Mouse (Mus musculus): ENCODE results near the gene Dennd1a. TPM values are rescaled to one million over a fixed set of nuclear protein-coding genes. Genes with fewer than 3 reads are reported as not detected.

Dennd1a gene
- polyA plus RNA-seq, 2 experiments from 2014 or later, result 10.9 to 19.5 TPM

DNA sequence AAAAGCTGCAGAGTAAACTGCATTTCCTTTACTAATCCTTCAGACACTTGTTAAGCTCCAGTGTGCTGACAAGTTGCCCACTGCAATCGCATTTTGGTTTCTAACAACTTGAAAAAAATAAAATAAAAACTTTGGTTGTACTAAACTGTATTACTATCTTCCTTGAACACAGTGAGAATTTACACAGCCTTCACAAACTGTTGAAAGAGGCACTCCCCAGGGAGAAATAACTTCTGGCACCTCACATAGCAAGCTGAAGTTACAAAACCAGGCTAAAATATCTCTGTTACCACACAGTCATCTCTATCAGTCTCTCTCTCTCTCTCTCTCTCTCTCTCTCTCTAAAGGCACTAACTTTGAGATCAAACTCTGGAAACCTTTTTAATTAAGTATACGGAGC lies 63.4 kb downstream of the Dennd1a start:
- no peak for ATAC-seq

DNA sequence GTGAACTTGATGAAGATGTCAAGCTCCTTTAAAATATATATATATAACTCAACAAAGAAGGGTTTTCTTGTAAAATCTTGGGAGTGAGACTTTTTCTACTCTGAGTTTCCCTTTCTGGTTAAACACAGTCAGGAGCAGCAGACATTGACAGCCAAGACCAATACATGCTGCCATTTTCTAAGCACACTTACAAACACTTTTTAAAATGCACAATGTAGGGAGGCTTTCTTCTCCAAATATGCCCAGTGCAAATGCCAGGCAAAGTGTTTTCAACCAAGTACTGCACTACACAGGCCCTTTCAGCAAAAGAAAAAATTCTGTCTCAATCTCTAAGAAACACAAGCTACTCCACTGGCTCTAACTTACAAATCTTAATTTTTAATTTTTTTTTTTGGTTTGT lies 65.7 kb downstream of the Dennd1a start:
- no peak for ATAC-seq

DNA sequence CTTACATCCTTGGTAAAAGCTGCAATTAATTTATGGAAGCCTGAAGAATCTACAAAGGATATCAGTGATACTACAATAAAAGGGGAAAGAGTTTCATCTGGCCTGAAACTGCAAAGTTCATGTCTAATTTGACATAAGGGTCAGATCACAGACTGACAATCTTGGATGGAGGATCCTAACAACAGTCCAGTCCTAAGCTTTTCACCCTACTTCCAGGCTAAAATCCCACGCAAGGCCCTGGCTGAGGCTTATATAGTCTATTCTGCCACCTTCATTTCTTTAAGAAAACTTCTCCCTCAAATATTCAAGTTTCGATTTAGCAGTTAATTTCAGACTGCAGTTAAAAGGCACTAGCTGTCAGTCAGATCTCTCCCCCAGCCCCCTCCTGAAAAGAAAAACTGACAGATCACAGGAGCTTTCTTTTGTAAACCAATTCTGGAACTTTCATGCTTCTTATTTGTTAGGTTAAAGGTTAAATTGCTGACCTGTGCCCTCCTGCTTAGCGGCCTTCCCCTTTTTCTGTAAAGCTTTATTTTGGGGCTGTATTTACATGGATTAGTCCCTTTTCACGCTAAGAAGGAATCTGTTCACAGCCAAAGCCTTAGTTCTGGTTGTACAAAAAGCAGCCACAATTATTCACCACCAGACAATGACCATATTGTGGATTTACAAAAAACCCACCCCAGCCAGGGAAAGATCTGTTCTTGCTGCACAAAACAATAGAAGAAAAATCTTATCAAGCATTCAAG lies 66.3 kb downstream of the Dennd1a start:
- no peak for ATAC-seq

DNA sequence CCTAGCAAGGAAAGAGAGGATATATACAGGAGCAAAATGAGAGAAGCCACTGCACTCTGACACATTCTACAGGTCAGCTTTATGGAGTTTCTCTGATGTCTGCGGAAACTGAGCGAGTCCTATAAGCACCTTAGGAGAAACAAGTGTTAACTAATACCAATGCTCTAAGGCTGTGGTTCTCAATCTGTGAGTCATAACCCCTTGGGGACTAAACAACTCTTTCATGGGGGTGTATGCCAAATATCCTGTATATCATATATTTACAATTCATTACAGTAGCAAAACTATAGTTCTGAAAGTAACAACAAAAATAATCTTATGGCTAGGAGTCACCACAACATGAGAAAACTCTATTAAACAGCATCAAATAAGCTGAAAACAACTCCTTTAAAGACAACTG lies 67.5 kb downstream of the Dennd1a start:
- ATAC-seq, result peak; percentile 47

DNA sequence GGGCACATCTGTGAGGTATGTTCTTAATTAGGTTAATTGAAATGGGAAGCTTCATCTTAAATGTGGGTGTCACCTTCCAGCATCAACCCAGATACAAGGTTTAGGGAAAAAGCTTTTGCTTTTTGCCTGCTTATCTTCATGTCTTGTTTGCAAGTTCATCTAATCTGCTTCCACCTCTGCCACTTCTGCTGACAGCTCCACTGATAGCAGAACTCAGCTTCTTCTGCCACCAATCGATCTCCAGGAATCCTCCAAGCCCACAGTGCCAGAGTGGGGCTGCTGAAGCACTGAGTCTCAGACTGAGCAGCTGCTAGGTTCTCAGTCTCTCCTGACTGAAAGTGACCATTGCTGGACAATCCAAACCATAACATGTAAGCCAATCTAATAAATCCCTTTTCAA lies 74.1 kb downstream of the Dennd1a start:
- ATAC-seq, result no peak

DNA sequence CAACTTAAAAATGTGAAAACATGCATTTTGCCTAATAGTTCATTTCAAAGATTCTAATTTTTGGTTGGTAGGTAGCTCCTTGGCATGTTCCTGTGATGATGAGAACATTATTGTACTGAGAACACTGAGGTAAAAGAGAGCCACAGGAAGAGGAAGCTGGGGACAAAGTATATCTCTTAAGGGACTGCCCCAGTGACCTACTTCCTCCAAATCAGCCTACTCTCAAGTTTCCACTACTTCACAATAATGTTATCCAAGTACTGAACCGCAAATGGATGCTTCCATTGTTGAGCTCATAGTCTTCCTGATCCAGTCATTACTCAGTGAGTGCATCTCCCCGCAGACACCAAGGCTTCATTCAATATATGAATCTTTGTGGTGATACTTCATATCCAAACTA lies 75.8 kb downstream of the Dennd1a start:
- ATAC-seq, result peak; percentile 98

DNA sequence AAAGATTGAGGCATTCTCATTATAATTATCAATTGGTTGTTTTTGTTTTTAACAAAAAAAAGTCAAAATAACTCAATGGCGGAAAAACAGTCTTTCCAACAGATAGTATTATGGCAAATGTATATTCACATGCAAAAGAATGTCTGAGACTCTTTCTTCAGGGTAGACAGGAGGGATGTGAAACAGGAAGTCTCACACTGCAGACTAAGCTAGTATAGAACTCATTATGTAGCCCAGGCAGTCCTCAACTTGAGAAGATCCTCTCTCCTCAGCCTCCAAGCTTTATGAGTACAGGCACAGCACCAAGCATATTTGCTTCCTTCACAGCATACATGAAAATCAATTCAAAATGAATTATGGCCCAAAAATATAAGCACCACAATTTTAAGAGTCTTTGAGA lies 79.4 kb downstream of the Dennd1a start:
- no peak for ATAC-seq

DNA sequence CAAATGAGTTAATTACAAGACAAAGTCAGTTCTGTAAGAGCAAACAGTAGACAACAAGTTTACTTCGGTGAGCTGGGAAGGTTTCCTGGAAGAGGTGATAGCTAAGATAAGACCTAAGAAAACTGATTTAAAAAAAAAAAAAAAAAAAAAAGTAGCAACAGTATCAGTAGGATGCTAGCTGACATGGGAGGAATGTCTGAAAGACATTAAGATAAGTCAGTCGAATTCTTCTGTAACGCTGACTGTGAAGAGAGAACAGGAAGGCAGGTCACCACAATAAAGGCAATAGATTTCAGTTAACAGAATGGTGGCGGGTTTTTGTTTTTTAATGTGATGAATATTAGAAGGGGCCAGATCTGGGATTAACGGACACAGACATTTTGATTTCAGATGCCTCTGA lies 81.9 kb downstream of the Dennd1a start:
- peak; percentile 89 for ATAC-seq

DNA sequence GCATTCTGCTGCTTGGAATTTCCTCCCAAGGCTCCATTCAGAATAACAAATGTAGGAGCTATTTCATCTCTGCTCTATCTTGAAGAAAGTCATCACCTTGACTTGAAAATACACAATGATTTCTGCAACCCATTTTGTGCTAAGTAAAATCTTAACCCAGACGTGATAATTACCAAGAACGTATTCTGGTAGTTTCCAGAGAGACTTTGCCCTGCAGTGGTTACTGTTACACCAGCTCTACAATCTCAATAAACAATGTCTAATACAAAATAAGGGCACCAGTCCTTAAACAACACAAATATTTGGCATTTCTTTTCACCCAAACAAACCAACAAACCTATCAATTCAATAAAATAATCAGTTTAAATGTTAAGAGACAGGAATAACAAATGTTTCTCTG lies 82.5 kb downstream of the Dennd1a start:
- ATAC-seq, result no peak

DNA sequence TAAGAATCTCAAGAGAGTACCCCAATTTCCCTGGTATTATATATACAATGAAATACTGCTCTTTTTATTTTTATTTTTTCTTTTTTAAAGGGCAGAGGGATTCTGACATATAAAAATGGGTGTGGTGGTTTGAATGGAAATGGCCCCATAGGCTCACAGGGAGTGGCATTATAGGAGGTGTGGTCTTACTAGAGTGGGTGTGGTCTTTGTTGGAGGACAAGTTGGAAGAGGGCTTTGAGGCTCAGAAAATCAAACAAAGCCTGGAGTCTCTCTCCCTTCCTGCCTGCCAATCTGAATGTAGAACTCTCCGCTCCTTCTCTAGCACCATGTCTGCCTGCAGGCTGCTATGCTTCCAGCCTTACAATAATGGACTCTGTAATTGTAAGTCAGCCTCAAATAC lies 89.1 kb downstream of the Dennd1a start:
- ATAC-seq, result no peak

DNA sequence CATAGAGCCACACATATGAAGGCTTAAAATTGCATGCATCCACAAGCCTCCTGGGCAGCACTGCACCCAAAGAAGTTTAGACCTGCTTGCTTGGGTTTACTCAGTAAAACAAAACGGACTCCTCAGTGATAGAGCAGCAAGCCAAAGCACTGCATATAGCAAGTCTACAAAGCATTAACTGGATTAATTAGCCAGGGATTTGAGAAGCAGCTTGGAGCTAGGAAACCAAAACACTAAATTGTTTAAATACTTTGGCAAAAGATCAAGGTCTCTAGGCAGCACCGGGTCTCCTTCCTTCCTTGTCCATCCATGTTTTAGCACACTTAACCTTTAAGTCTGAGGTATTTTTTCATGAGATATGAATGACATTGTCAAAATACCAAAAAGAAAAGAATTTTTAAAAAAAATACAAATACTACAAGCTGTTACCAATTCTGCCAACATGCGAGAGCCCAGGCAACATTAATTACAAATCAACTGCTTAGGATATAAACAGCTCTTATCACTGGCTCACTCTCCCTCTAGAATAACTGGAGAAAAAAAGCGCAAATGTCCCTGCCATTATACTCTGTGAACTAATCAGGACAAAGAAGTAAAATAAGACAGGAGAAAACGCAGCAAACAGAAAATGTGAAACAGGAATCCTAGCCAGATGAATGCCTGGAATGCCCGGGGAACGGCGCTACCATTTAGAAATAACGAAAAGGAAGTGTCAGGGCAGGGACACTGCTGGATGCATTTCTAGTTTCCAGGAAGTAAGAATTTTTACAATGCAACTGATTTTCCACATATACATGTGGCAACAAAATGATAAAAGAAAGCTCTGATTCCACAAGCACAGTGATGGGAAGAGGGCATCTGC lies 90.8 kb downstream of the Dennd1a start:
- ATAC-seq, result no peak

DNA sequence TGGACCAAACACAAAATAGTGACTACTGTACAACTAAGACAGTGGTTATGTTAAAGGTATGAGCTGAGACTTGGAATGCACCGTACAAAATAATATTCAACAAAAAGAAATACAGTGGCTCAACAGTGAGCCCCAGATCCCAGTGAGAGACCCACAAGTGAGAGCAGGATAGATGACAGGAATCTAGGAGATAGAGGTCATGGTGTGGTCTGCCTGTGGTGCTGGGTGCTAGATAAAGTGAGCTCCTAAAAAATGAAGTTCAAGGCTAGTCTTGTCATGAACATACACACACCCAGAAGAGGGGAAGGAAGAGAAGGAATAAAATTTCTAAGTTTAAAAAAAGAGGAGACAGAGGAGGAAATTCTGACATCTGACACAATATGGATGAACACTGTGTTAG lies 95.2 kb downstream of the Dennd1a start:
- ATAC-seq, result no peak

DNA sequence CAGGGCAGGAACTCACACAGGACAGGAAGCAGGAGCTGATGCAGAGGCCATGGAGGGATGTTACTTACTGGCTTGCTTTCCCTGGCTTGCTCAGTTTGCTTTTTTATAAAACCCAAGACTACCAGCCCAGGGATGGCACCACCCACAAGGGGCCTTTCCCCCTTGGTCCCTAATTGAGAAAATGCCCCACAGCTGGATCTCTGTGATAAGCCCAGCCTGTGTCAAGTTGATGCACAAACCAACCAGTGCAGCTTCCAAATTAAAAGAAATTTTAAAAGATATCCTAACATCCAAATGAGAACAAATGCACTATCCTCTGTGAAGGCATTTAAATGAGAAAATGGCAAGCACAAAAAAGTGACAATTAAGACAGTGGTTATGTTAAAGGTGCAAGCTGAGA lies 95.6 kb downstream of the Dennd1a start:
- no peak for ATAC-seq

DNA sequence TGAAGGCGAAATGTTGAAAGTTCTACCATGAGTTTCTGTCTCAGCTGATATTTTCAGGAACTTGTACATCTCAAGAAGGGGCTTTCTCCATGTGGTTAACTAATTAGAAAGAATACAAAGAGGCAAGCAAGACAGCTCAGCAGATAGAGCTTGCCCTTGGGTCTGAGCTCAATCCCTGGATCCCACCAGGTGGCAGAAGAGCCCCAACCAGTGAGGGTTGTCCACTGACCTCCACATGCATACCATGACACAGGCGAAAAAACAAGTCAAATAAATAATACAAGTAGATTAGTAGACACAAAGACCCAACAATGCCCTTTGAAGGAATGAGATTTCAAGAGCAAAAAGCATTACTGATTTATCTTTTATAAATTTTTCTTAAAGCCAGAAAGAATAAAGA lies 100.8 kb downstream of the Dennd1a start:
- ATAC-seq, result no peak

DNA sequence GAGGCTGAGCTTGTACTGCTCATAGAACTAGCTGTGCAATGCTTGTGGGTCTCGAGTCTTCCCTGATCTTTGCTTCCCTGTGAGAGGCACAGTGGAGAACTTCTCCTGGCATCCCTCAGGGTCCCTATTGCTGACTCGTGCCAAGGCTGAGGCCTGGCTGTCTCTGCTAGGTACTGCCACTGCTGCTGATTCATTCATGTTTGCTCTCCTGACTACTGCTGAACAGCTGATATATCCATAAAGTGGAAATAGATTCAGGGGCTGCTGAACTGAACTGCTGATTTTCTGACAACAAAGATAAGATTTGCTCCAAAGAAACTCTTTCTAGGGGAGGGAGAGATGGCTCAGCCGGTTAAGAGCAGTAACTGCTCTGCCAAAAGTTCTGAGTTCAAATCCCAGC lies 102.2 kb downstream of the Dennd1a start:
- no peak for ATAC-seq

DNA sequence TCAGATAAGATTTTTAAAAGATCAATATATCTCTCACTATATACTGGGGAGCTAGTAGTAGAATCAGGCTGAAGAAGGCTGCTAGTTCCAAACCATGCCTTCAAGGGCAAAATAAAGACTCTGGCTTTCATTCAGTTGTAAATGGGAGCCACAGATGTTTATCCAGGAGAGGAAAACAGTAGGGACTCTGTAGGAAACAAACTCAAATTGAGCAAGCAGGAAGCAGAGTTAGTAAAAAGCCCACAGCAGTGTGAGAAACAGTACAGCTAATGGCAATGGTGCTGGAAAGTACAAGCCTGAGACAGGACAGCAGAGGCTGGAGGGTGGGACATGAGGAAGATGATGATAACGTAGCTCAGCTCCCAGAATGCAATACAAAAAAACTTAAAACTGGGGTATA lies 103.3 kb downstream of the Dennd1a start:
- no peak for ATAC-seq

DNA sequence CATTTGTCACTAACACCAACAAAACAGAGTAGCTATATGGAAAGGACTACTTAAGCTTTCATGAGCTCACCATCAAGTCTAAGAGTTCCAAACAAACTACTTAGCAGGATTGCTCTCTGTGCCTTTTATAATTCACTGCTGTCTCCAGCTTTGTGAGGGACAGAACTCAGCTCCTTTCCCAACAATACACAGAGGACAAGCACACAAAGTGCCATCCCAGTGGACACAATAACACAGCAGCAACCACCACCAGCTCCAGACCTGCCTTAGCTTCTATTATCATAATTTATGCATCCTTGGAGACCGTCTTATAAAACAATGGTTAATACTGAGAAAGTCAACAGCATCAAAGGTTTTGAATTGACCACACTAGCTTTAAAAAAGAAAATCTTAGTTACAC lies 104.9 kb downstream of the Dennd1a start:
- ATAC-seq, result no peak

DNA sequence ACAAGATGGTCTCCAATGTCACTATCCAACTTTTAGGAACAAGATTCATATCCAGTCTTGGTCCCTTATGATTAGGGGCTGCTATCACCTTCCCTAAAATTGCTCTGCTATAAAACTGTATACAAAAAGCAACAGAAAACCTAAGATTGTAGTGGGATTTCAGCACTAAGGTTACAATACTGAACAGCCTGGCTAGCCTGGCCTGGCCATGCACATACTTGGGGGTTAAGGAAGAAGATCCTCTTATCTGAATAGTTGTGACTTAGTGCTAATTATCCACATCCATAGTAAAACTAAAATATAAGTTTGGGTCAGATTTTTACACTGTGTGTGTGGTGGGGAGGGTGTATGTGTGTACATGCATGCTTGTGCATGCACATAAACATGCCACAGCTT lies 109.6 kb downstream of the Dennd1a start:
- ATAC-seq, result no peak

DNA sequence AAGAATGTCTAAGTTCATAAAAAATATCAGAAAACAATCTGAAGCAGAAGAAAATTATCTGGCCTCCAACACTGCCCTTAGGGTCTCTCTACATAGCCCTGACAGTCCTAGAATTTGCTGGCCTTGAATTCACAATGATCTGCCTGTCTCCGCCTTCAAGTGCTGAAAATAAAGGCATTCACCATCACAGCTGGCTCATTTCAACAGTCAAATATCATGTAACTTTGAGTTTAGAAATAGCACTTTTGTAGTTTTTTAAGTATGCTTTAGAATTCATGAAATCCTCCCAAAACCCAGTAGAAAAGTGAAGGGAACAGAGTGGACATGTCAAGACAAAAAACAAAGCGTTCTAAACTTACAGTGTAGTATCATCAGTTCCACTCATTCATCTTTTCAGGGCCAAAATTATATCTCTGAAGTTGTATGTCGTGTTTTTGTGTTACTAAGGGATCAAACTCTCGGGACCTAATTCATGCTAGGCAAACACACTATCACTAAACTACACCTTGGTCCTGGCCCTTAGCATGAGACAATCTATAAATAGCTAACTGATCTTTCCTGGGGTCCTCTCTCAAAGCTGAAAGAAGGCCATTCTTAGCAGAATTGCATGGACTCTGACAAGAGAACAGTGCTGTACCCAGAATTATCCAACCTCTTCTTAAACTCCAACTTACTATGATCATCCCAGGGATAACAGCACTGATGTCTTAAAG lies 110.2 kb downstream of the Dennd1a start:
- ATAC-seq, result no peak

DNA sequence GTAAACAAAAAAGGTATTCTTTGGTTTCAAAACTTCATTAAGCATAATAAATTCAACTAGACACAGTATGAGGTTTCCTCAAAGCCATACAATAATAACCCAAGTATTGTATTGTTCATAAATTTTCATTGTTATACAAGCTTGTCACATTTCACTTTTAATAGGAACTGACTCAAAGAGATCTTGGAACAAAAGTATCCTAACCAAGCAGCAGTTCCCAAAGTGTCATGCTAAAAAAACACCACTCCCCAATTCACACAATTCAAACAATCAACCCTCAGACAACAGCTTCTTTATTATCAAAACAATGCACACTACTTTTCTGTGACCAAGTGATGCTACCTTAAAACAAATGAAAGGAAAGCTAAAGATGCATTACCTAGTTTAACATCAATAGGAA lies 111.9 kb downstream of the Dennd1a start:
- no peak for ATAC-seq

DNA sequence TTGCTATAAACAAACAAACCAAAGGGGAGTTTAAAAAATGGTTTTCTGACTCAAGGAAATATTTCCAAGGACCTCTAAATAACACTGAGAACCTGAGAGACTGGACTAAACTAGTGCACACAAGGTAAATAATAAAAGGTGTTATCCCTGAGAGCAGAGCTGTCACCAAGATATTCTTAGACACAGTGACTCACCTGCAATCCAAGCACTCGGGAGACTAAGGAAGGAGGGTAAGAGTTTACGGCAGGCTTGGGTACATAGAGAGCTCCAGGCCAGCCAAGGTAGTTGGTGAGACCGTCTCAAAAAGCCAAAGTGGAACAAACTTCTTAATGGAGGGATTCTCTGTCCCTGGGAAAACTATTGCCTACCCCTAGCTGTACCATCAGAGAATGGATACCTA lies 118.6 kb downstream of the Dennd1a start:
- ATAC-seq, result no peak

DNA sequence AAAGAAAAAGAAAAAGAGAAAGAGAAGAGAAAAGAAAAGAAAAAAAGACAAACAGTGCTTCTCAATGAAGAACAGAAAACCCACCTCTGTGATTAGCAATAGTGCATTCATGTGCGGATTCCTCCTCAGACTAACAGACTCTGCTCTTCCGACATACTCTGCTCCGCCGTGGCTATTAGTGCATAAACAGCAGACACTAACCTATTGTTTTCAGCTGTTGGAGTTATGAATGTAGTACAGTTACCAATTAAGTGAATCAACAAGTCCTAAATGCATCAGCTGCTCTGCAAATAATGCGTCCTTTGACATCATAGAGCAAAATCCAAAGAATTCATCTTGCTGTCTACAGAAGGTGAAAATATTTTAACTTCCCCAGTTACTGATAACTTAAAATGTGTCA lies 121.2 kb downstream of the Dennd1a start:
- no peak for ATAC-seq

DNA sequence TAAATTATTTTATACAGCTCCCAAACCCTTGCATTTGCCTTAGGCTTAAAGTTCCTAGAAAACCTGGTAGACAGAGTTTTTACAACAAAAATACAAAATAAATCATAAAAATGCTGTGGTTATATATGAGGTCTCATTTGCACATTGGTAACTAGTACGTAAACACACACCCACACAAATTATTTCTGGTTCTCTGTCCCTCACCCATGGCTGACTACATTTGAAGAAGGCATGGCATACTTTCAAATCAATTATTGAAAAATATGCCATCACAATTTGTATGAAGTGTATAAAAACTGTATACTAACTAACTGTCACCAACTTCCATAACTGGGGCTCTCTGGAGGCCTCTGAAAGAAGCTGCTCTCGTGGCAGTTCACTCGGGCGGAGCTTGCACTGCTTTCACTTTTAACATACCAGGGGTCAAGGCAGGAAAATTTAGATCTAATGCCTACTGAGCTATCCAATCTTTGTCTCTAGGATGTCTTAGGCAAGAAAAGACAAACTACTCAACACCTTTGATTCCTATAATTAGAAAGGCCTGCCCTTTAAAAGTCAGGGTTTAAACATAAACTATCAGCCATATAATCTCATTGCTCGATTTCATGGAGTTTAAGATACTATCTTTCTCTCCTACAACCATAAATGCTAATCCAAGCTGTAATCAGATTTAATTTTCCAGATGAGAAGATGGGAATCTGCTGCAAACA lies 122.7 kb downstream of the Dennd1a start:
- peak; percentile 70 for ATAC-seq

All from CD4-positive, CD25-positive, alpha-beta regulatory T cell, adult 4 months (primary cell).